Mouse (Mus musculus) cortical plate, adult 2 months (tissue): ENCODE measurements at regions not wholly inside any gene's neighbourhood (a gene's known extent, or its start where the extent isn't known, plus 50 kb on each side); places are given as distances from the start of the nearest gene placed in this dataset.

Source experiments
- H3K27ac ChIP-seq: fragments of 200-500 bp; 2 replicates; pipeline ENCODE4 v1.5.1; 2012; ENCODE audit warnings: low read length, control low read depth, inconsistent platforms; ENCODE audit not compliant: insufficient read depth
- H3K4me1 ChIP-seq: fragments of 200-500 bp; 2 replicates; pipeline ENCODE4 v1.6.1; 2011; ENCODE audit warnings: low read length; ENCODE audit not compliant: control insufficient read depth, insufficient read depth
- H3K4me3 ChIP-seq: fragments of 200-500 bp; 2 replicates; pipeline ENCODE4 v1.5.1; 2011; ENCODE audit warnings: mild to moderate bottlenecking, low read length, control low read depth; ENCODE audit not compliant: insufficient read depth
- CTCF ChIP-seq: fragments of 200-500 bp; IDR thresholded peaks from 2 replicates; pipeline ENCODE4 v1.5.1; 2011; ENCODE audit warnings: mild to moderate bottlenecking, control low read depth, low read length; ENCODE audit not compliant: insufficient read depth; ENCODE audit errors: extremely low read depth
- POLR2A ChIP-seq: fragments of 200-500 bp; IDR thresholded peaks from 2 replicates; pipeline ENCODE4 v1.6.1; 2011; ENCODE audit warnings: mild to moderate bottlenecking, low read length, control low read depth; ENCODE audit not compliant: insufficient read depth; ENCODE audit errors: extremely low read depth

GRCm38 (mm10) chr12:39586163-39586562, 451.7 kb downstream of the Arl4a start:
- Histone ChIP-seq H3K4me3 (no peak overlapping the region), H3K27ac (no peak overlapping the region), H3K4me1 (peaks cover 1% of the 10 kb centered on the region; the same call in 1 of the 2 replicates)
- TF ChIP-seq CTCF (no peak), POLR2A (no peak)

GRCm38 (mm10) chr12:39577610-39578009, 460.2 kb downstream of the Arl4a start:
- TF ChIP-seq POLR2A (no peak), CTCF (no peak)
- Histone ChIP-seq H3K4me3 (no peak overlapping the region), H3K27ac (no peak overlapping the region), H3K4me1 (0 out of 2 replicates have a peak, but pooled peaks cover 1% of the 10 kb centered on the region)

- H3K4me3 ChIP-seq: no peak overlapping the region
- no peaks in the 10 kb centered on the region for H3K4me1 ChIP-seq
- H3K27ac ChIP-seq: no peak overlapping the region
- no peak for TF ChIP-seq POLR2A
- peak; percentile 36 for TF ChIP-seq CTCF
Measured at GRCm38 (mm10) chr12:39572802-39573201, 465.0 kb downstream of the Arl4a start.

- H3K4me3 ChIP-seq: no peak overlapping the region
- TF ChIP-seq CTCF (no peak), POLR2A (no peak)
- H3K27ac ChIP-seq: no peak overlapping the region
- no peaks in the 10 kb centered on the region for H3K4me1 ChIP-seq
Measured at GRCm38 (mm10) chr12:39572147-39572546, 465.7 kb downstream of the Arl4a start.

GRCm38 (mm10) chr12:39560734-39561446, 476.9 kb downstream of the Arl4a start:
- TF ChIP-seq CTCF (no peak), POLR2A (no peak)
- no peak overlapping the region for H3K4me3 ChIP-seq
- H3K4me1 ChIP-seq: no peaks in the 10 kb centered on the region
- H3K27ac ChIP-seq: no peak overlapping the region

GRCm38 (mm10) chr12:39558491-39558890, 479.3 kb downstream of the Arl4a start:
- no peak for TF ChIP-seq CTCF
- TF ChIP-seq POLR2A: no peak
- H3K4me1 ChIP-seq: no peaks in the 10 kb centered on the region

GRCm38 (mm10) chr12:39536326-39536725, 501.5 kb downstream of the Arl4a start:
- Histone ChIP-seq H3K27ac (no peak overlapping the region), H3K4me3 (no peak overlapping the region), H3K4me1 (no peaks in the 10 kb centered on the region)
- no peak for TF ChIP-seq CTCF
- no peak for TF ChIP-seq POLR2A

More at GRCm38 (mm10) chr12:39558491-39558890, 479.3 kb downstream of the Arl4a start:
- Histone ChIP-seq H3K27ac (no peak overlapping the region), H3K4me3 (no peak overlapping the region)

GRCm38 (mm10) chr12:39528121-39528520, 509.7 kb downstream of the Arl4a start:
- Histone ChIP-seq H3K27ac (no peak overlapping the region), H3K4me3 (no peak overlapping the region)
- no peak for TF ChIP-seq POLR2A
- no peak for TF ChIP-seq CTCF

GRCm38 (mm10) chr12:39527216-39527600, 510.6 kb downstream of the Arl4a start:
- Histone ChIP-seq H3K4me1 (no peaks in the 10 kb centered on the region), H3K27ac (no peak overlapping the region), H3K4me3 (no peak overlapping the region)
- TF ChIP-seq POLR2A (no peak), CTCF (no peak)

More at GRCm38 (mm10) chr12:39528121-39528520, 509.7 kb downstream of the Arl4a start:
- no peaks in the 10 kb centered on the region for H3K4me1 ChIP-seq

GRCm38 (mm10) chr12:39526535-39527215, 511.1 kb downstream of the Arl4a start:
- no peak for TF ChIP-seq CTCF
- Histone ChIP-seq H3K4me1 (no peaks in the 10 kb centered on the region), H3K4me3 (no peak overlapping the region), H3K27ac (no peak overlapping the region)
